Mouse (Mus musculus) heart, adult 18-20 months (tissue): ENCODE measurements around the gene Adamts2. TPM values are rescaled to one million over a fixed set of nuclear protein-coding genes. Genes with fewer than 3 reads are reported as not detected.

Experiments
- DNase-seq, 2 experiments: peaks; one replicate each; pipeline ENCODE4 v3.0.0; 2021 to 2022; ENCODE audit warnings: mixed read lengths in 1 of 2
- total RNA-seq, 2 experiments: library from RNA; stranded (reverse); gene quantifications; 2 replicates each; pipeline ENCODE4 v1.2.3; 2021

Gene Adamts2
- total RNA-seq, 2 experiments from 2014 or later: 7.3 to 8.2 TPM

DNA sequence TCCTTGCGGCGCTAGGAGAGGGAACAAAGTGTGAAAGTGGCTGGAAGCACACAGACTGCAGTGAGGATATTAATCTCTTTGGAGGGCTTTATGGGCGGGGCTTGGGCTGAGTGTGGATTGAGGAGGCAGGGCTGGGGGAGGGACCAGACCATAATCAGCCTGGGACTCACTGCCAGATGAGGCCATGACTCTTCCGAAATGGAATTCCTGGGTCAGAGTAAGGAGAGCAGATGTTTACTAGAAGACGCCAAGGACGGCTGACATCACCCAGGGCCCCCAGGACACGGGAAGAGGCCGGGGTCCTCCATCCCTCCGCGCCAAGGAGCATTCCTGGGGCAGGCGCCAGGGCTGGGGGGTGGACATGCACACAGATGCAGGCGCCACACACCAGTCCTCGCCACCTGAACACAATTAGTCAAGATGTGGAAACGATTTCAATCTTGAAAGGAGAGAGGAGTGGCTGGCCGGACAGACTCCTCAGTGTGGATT lies 20.4 kb downstream of the Adamts2 start:
- peak; percentile 82 to 87 for DNase-seq

DNA sequence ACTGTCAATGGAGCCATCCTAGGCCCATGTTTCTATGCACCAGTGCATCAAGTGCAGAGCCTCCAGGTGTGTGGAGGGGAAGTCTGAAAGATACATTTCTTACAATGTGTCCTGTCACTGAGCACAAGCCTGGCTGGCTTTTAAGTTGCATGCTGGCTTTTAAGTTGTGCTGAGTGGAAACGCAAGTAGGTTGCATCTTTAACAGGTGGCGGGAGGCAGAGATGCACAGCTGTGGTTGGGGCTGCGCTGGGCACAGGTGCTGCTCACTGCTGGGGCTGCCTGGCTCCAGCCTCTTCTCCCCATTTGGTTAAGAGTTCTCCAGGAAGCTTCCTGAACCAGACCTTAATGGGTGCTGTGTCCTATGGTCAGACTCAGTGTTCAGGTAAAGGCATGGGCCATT lies 21.9 kb downstream of the Adamts2 start:
- no peak for DNase-seq

- DNase-seq: peak; percentile 39 to 50
Measured at GRCm38 (mm10) chr11:50624239-50624638, 22.4 kb downstream of the Adamts2 start.

GRCm38 (mm10) chr11:50624720-50625119 lies 22.8 kb downstream of the Adamts2 start:
- peak; percentile 65 to 75 for DNase-seq

GRCm38 (mm10) chr11:50628915-50629314 lies 27.0 kb downstream of the Adamts2 start:
- DNase-seq: no peak

DNA sequence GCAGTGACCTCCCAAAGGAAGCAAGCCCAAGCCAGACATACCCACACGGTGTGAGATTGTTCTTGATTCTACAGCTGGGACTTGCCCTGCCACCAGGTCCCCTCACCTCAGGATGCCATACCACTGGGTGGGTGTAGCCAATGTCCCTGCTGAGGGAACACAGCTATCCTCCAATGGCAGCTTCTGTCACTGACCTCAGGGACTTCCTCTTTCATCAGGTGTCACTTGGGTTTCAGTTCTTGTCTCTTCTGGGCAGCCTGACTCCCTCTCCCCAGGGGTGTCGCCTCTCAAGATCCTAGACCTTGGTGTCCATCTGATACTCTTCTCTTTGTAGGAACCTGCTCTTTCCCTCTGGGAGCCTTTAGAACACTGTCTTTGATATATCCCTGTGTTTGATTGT lies 28.6 kb downstream of the Adamts2 start:
- DNase-seq: no peak

- peak; percentile 83 to 91 for DNase-seq
Measured at GRCm38 (mm10) chr11:50632270-50632669, 30.4 kb downstream of the Adamts2 start.

DNA sequence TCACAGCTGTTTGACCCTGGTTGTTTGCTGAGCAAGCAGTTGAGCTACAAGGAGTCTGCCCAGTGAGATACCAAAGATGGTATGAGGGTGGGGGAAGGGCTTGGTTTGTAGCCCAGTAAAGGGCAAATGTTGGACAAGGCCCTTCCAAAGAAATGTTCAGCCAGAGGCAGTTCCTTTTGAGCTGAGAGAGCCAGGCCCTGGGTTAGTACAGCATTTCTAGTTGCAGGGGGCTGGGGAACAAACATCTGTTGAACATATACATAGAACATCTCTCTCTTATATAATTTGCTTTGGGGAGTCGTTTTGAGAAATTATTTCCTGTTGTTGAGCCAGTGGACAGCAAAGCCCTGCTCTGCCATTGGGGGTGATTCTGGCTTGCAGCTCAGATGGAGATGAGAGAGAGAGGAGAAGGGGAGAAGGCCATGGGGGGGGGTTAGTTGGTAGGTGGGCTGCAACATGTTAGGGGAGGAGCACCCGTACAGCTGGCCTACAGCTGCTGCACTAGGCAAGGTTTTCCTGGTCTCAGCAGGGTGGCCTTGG lies 33.2 kb downstream of the Adamts2 start:
- DNase-seq: peak; percentile 49 to 64

- DNase-seq: no peak
Measured at GRCm38 (mm10) chr11:50637026-50637425, 35.1 kb downstream of the Adamts2 start.

DNA sequence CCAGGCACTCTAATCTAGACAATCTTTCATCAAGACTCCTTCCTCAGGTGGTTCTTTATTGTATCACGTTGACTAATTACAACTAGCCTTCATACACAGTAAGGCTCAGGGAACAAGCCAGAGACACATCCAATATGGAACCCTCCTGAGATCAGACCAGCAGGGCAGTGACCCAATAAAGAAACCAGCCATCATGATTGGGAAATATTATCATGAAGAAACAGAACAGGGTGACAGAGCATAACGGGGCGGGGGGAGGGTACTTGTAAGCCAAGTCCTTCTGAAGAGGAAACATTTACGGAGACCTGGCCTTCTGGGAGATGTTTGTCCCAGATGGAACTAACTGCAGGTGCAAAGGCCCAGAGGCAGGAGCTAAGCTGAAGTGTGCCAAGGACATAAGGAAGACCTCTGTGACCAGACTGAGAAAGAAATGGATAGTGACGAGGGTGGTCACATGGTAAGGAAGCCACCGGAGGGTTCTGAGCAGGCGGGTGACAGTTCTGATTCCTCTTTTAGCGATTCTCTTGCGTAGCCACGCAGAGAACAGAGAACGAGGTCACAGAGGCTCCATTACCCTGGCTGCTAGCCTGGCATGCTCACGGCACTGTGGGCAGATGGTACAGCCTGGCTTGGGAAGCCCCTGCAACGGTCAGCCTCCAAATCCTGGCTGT lies 36.4 kb downstream of the Adamts2 start:
- DNase-seq: no peak

- DNase-seq: no peak
Measured at GRCm38 (mm10) chr11:50638868-50639220, 37.0 kb downstream of the Adamts2 start.

GRCm38 (mm10) chr11:50642583-50642982 lies 40.7 kb downstream of the Adamts2 start:
- peak; percentile 64 to 66 for DNase-seq

- peak; percentile 74 to 84 for DNase-seq
Measured at GRCm38 (mm10) chr11:50646148-50646547, 44.3 kb downstream of the Adamts2 start.

DNA sequence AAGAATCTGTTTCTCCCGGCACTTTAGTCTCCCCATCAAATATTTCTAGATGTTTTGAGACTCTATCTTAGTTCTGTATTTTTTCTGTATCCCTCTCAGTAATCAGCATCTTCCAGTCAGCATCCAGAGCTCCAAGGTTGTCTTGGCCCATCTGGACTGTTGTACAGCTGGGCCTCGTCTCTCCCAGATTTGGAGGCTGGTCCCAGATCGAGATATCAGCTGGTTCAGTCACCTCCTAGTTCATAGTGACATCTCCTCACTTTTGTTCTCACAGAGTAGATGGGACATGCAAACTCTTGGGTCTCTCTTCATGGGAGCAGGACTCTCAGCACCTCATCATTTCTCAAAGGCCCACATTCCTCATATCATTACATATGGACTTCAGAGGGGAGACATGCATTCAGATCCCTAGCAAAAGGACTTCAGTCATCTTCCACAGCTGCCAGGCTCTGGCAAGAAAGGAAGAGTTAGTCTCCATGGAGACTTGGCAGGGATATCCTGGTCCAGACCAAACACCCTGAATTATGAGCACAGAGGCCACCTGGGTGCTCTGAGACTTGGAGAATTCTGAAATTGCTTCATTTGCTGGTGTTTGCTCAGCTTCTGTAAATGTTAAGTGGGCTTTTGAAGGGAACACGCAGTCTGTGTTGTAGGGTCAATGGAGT lies 46.4 kb downstream of the Adamts2 start:
- DNase-seq: peak; percentile 44 to 61

DNA sequence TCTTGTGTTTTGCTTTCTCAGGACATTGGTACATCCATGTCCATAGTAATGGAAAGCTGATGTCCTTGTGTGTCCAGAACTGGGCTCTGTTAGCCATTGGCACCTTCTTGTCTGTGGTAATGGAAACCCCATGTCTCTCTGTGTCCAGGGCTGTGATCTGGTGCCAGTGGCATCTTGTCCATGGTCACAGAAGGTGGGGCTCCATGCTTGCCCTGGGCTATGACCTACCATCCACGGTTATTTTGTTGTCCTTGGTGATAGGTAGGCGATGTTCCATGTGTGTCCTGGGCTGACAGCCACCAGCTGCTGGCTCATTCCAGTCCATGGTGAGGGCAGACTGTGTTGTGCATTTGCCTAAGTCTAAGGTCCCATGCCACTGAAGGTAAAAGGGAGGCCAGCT lies 48.2 kb downstream of the Adamts2 start:
- peak; percentile 65 to 76 for DNase-seq

DNA sequence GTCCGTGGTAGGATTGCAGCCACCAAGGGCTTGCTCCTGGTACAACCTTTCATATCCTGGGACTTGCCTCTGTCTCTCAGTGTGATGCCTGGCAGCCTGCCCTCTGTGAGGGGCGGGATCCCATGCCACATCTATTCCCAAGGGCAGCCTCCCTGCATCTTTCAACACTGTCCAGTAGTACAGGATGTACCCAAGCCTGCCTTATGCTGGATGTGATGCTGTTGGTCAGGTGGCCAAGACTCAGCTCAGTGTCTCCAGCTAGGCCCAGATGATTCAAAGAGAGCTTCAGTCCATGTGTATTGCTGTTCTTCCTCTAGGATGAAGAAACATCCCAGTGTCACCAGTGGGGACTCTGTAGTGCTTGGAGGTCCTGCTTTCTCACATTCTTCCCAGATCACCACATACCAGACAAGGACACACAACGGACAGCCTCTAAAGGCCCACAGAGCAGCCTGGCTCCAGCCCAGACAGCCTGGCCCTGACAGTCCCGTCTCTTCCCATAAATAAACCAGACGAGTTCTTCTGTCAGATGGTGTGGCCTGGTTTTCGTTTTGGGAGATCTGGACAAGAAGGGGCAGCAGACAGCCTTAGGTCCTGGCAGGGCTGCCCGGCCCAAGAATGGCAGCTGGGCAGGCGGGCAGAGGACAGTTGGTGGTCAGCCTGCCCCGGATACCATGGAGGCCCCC lies 52.0 kb downstream of the Adamts2 start:
- peak; percentile 67 to 74 for DNase-seq

DNA sequence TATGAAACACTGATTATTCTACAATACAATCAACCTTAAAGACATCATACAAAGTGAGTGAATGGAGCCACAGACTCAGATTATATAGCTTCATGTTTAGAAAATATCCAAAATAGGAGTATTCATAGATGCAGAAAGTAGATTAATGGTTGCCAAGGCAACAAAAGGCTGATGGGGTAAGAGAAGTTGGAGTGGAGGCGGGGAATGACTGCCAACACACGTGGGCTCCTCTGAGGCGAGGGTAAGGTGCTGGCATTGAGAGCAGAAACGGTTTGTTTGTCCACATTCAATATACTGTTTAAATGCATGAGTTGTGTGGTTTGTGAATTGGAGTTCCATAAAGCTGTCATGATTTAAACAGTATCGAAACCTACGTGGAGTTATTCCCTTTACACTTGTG lies 56.9 kb downstream of the Adamts2 start:
- no peak for DNase-seq

DNA sequence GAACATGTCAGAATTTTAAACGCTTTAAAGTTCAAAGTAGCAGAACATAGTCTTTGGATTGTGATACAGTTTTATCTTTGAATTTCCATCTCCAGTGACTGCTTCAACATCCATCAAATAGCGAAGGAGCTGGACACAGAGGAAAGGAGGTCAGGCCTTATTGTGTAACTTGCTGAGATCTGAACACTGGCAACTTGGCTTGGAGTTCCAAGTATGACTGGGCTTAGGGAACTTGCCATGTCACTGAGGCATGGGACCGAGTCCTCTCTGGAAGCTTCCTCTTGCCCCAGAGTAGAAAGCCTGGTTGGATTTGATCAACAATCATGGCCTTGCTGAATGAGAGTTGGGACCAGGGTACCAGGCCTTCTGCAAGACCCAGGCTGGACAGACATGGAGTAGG lies 60.3 kb downstream of the Adamts2 start:
- DNase-seq: no peak

- no peak for DNase-seq
Measured at GRCm38 (mm10) chr11:50664826-50665225, 62.9 kb downstream of the Adamts2 start.

DNA sequence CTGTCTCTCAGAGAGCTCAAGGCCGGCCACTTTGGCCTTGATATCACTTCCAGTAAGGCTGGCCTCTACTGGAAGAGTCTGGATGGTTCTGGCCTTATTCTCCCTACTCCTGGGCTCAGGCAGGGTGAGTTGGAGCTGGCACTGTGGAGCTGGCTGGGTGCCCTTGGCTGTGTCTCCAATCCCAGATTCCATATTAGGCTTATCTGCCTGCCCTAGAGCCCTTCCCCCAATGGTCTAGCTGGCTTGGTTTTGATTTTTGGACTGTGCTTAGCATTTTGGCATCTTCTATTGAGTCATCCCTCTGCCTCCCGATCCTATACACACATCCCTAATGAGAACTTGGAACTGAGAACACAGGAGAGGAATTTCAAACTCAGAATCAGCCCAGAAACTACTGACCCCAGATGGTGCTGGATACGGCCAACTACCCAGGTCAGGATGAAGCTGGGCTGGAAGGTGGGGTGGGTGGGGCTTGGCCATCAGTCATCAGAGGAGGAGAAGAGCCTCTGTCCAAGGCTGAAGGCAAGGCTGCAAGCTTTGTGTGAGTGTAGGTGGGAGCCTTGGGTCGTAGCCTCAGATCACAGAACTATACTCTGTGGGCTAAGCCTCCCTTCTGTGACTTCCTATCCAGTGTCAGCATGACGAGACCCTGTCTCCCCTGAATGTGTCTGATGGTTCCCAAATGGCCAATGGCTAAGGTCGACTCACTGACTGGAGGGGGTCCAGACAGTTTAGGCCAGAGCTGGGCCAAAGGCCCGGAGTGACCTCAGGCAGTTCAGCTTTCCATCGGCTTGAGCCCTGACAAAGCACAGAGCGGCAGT lies 67.9 kb downstream of the Adamts2 start:
- peak; percentile 91 to 92 for DNase-seq

GRCm38 (mm10) chr11:50670363-50670725 lies 68.5 kb downstream of the Adamts2 start:
- no peak for DNase-seq

GRCm38 (mm10) chr11:50670881-50671280 lies 69.0 kb downstream of the Adamts2 start:
- peak in 1 of 2 experiments; percentile 38 for DNase-seq
